Mouse (Mus musculus) retina, adult 2 months (tissue): Measurements from ENCODE around the gene Ghrh.

Experiments
- DNase-seq: peaks from one replicate; pipeline ENCODE4 v3.0.0-alpha.2; 2012; ENCODE audit warnings: low read depth, low spot score

Ghrh gene

GRCm38 (mm10) chr2:157349121-157349778 lies 1.9 kb upstream of the Ghrh start:
- no peak for DNase-seq

GRCm38 (mm10) chr2:157343337-157343736 lies 4.0 kb downstream of the Ghrh start:
- DNase-seq, result no peak

GRCm38 (mm10) chr2:157342328-157342926 lies 4.9 kb downstream of the Ghrh start:
- no peak for DNase-seq

- no peak for DNase-seq
Measured at GRCm38 (mm10) chr2:157341554-157342270, 5.6 kb downstream of the Ghrh start.

GRCm38 (mm10) chr2:157340221-157340741 lies 7.0 kb downstream of the Ghrh start:
- no peak for DNase-seq

GRCm38 (mm10) chr2:157339532-157339931 lies 7.8 kb downstream of the Ghrh start:
- DNase-seq, result no peak

GRCm38 (mm10) chr2:157338663-157339062 lies 8.6 kb downstream of the Ghrh start:
- no peak for DNase-seq

- no peak for DNase-seq
Measured at GRCm38 (mm10) chr2:157332059-157332458, 15.2 kb downstream of the Ghrh start.

- DNase-seq, result no peak
Measured at GRCm38 (mm10) chr2:157328570-157328969, 18.7 kb downstream of the Ghrh start.

- DNase-seq, result no peak
Measured at GRCm38 (mm10) chr2:157328106-157328505, 19.2 kb downstream of the Ghrh start.

- DNase-seq, result no peak
Measured at GRCm38 (mm10) chr2:157325238-157325637, 22.1 kb downstream of the Ghrh start.

- no peak for DNase-seq
Measured at GRCm38 (mm10) chr2:157322029-157322766, 25.1 kb downstream of the Ghrh start.

- no peak for DNase-seq
Measured at GRCm38 (mm10) chr2:157320886-157321285, 26.4 kb downstream of the Ghrh start.

- DNase-seq, result no peak
Measured at GRCm38 (mm10) chr2:157320135-157320534, 27.2 kb downstream of the Ghrh start.

- DNase-seq, result no peak
Measured at GRCm38 (mm10) chr2:157317220-157317619, 30.1 kb downstream of the Ghrh start.

GRCm38 (mm10) chr2:157316358-157316933 lies 30.9 kb downstream of the Ghrh start:
- no peak for DNase-seq

- no peak for DNase-seq
Measured at GRCm38 (mm10) chr2:157315486-157315885, 31.8 kb downstream of the Ghrh start.

- no peak for DNase-seq
Measured at GRCm38 (mm10) chr2:157314310-157314709, 33.0 kb downstream of the Ghrh start.

- DNase-seq, result no peak
Measured at GRCm38 (mm10) chr2:157313718-157314117, 33.6 kb downstream of the Ghrh start.

GRCm38 (mm10) chr2:157310963-157311637 lies 36.2 kb downstream of the Ghrh start:
- no peak for DNase-seq

GRCm38 (mm10) chr2:157309611-157310010 lies 37.7 kb downstream of the Ghrh start:
- no peak for DNase-seq
